Mouse (Mus musculus) heart, embryonic 10.5 days (tissue): ENCODE data around the gene Arnt2. TPM values are rescaled to one million over a fixed set of nuclear protein-coding genes. Genes with fewer than 3 reads are reported as not detected.

Experiments
- DNase-seq: peaks from one replicate; pipeline ENCODE4 v3.0.0-alpha.2; 2017; ENCODE audit warnings: low spot score
- H3K27ac ChIP-seq: fragments of 300-500 bp; sonication (generic); 2 replicates; pipeline ENCODE4 v1.5.1; 2016; ENCODE audit warnings: mild to moderate bottlenecking
- H3K27me3 ChIP-seq: fragments of 300-500 bp; sonication (generic); 2 replicates; pipeline ENCODE4 v1.6.1; 2016; ENCODE audit warnings: mild to moderate bottlenecking; ENCODE audit not compliant: poor library complexity, insufficient read depth, severe bottlenecking
- H3K36me3 ChIP-seq: fragments of 300-500 bp; sonication (generic); 2 replicates; pipeline ENCODE4 v1.6.1; 2016; ENCODE audit warnings: mild to moderate bottlenecking, moderate library complexity
- H3K4me1 ChIP-seq: fragments of 300-500 bp; sonication (generic); 2 replicates; pipeline ENCODE4 v1.6.1; 2016; ENCODE audit warnings: mild to moderate bottlenecking
- H3K4me3 ChIP-seq: fragments of 300-500 bp; sonication (generic); 2 replicates; pipeline ENCODE4 v1.5.1; 2016; ENCODE audit warnings: mild to moderate bottlenecking, moderate library complexity
- H3K9me3 ChIP-seq: fragments of 300-500 bp; sonication (generic); 2 replicates; pipeline ENCODE4 v1.6.1; 2016; ENCODE audit warnings: mild to moderate bottlenecking, moderate library complexity
- WGBS: fragments of 180-500 bp; shearing (Covaris S2); methylation state at CpG from one replicate; pipeline ENCODE4 v1.1.7; 2016; 5-methylcytosine and 5-hydroxymethylcytosine counted together
- polyA plus RNA-seq: library from polyadenylated mRNA; unstranded; fragments of >200 nt; fragmentation: Nextera tagmentation; extraction: Ambion mirVana; gene quantifications from 2 replicates; pipeline ENCODE4 v1.2.1, GENCODE M21; 2016

Arnt2 gene
- polyA plus RNA-seq, 1 experiment from 2014 or later, result 4.7 TPM

- Histone ChIP-seq H3K4me1 (peaks cover 36% of the 10 kb centered on the region), H3K4me3 (no peak overlapping the region), H3K27me3 (no peaks in the 10 kb centered on the region), H3K27ac (0 out of 2 replicates have a peak overlapping the region, but pooled peaks have one; percentile 9), H3K36me3 (no peaks in the 10 kb centered on the region), H3K9me3 (no peaks in the 10 kb centered on the region)
- DNase-seq, result no peak
- WGBS, result 70% methylated on average over 3 of the region's 3 CpGs
Observed at GRCm38 (mm10) chr7:84333996-84334395, 76.0 kb downstream of the Arnt2 start.

- DNase-seq, result no peak
- Histone ChIP-seq H3K27ac (no peak overlapping the region), H3K27me3 (no peaks in the 10 kb centered on the region), H3K36me3 (no peaks in the 10 kb centered on the region), H3K9me3 (no peaks in the 10 kb centered on the region), H3K4me1 (peaks cover 38% of the 10 kb centered on the region), H3K4me3 (no peak overlapping the region)
- WGBS, result 69% methylated on average over 11 of the region's 11 CpGs
Observed at GRCm38 (mm10) chr7:84332295-84333168, 77.4 kb downstream of the Arnt2 start.

GRCm38 (mm10) chr7:84329174-84329583, 80.8 kb downstream of the Arnt2 start:
- 12% methylated on average over 1 of the region's 1 CpGs for WGBS
- peaks cover 28% of the 10 kb centered on the region for H3K4me1 ChIP-seq

GRCm38 (mm10) chr7:84328770-84329169, 81.2 kb downstream of the Arnt2 start:
- Histone ChIP-seq H3K27ac (peak overlapping the region; percentile 52; the same call in 1 of the 2 replicates), H3K4me1 (peaks cover 28% of the 10 kb centered on the region), H3K4me3 (no peak overlapping the region), H3K27me3 (no peaks in the 10 kb centered on the region), H3K9me3 (no peaks in the 10 kb centered on the region), H3K36me3 (no peaks in the 10 kb centered on the region)
- 31% methylated on average over 1 of the region's 1 CpGs for WGBS
- DNase-seq, result no peak

More at GRCm38 (mm10) chr7:84329174-84329583, 80.8 kb downstream of the Arnt2 start:
- Histone ChIP-seq H3K4me3 (no peak overlapping the region), H3K27ac (peak overlapping the region; percentile 52; the same call in 1 of the 2 replicates), H3K27me3 (no peaks in the 10 kb centered on the region), H3K9me3 (no peaks in the 10 kb centered on the region), H3K36me3 (no peaks in the 10 kb centered on the region)
- no peak for DNase-seq

GRCm38 (mm10) chr7:84325570-84326328, 84.2 kb downstream of the Arnt2 start:
- 82% methylated on average over 2 of the region's 2 CpGs for WGBS
- Histone ChIP-seq H3K4me3 (no peak overlapping the region), H3K36me3 (no peaks in the 10 kb centered on the region), H3K27ac (no peak overlapping the region), H3K27me3 (no peaks in the 10 kb centered on the region), H3K9me3 (no peaks in the 10 kb centered on the region), H3K4me1 (peaks cover 14% of the 10 kb centered on the region)
- DNase-seq, result no peak

GRCm38 (mm10) chr7:84321542-84321941, 88.4 kb downstream of the Arnt2 start:
- WGBS, result 72% methylated on average over 1 of the region's 1 CpGs
- Histone ChIP-seq H3K27me3 (no peaks in the 10 kb centered on the region), H3K4me3 (no peak overlapping the region), H3K36me3 (no peaks in the 10 kb centered on the region), H3K27ac (no peak overlapping the region), H3K4me1 (no peaks in the 10 kb centered on the region), H3K9me3 (no peaks in the 10 kb centered on the region)
- DNase-seq, result no peak

GRCm38 (mm10) chr7:84315353-84316003, 94.5 kb downstream of the Arnt2 start:
- no peak for DNase-seq
- Histone ChIP-seq H3K36me3 (no peaks in the 10 kb centered on the region), H3K27ac (no peak overlapping the region), H3K4me1 (0 out of 2 replicates have a peak, but pooled peaks cover 2% of the 10 kb centered on the region), H3K9me3 (no peaks in the 10 kb centered on the region), H3K4me3 (no peak overlapping the region), H3K27me3 (no peaks in the 10 kb centered on the region)
- 58% methylated on average over 7 of the region's 7 CpGs for WGBS

GRCm38 (mm10) chr7:84314742-84315141, 95.2 kb downstream of the Arnt2 start:
- no peak for DNase-seq
- WGBS, result 89% methylated on average over 2 of the region's 2 CpGs
- no peaks in the 10 kb centered on the region for H3K36me3 ChIP-seq

GRCm38 (mm10) chr7:84311624-84312023, 98.4 kb downstream of the Arnt2 start:
- Histone ChIP-seq H3K36me3 (no peaks in the 10 kb centered on the region), H3K27me3 (no peaks in the 10 kb centered on the region), H3K4me1 (0 out of 2 replicates have a peak, but pooled peaks cover 2% of the 10 kb centered on the region), H3K9me3 (no peaks in the 10 kb centered on the region), H3K27ac (no peak overlapping the region), H3K4me3 (no peak overlapping the region)
- 84% methylated on average over 3 of the region's 3 CpGs for WGBS
- peak; percentile 14 for DNase-seq

More at GRCm38 (mm10) chr7:84314742-84315141, 95.2 kb downstream of the Arnt2 start:
- H3K27me3 ChIP-seq, result no peaks in the 10 kb centered on the region
- 0 out of 2 replicates have a peak, but pooled peaks cover 2% of the 10 kb centered on the region for H3K4me1 ChIP-seq
- no peaks in the 10 kb centered on the region for H3K9me3 ChIP-seq
- no peak overlapping the region for H3K4me3 ChIP-seq
- H3K27ac ChIP-seq, result no peak overlapping the region

GRCm38 (mm10) chr7:84310909-84311311, 99.1 kb downstream of the Arnt2 start:
- no peak for DNase-seq
- no peaks in the 10 kb centered on the region for H3K36me3 ChIP-seq
- H3K9me3 ChIP-seq, result no peaks in the 10 kb centered on the region
- 0 out of 2 replicates have a peak, but pooled peaks cover 2% of the 10 kb centered on the region for H3K4me1 ChIP-seq
- H3K27me3 ChIP-seq, result no peaks in the 10 kb centered on the region
- H3K27ac ChIP-seq, result no peak overlapping the region
- no peak overlapping the region for H3K4me3 ChIP-seq
- 71% methylated on average over 4 of the region's 4 CpGs for WGBS

GRCm38 (mm10) chr7:84307329-84307925, 102.5 kb downstream of the Arnt2 start:
- no peak overlapping the region for H3K4me3 ChIP-seq
- no peaks in the 10 kb centered on the region for H3K9me3 ChIP-seq
- no peak overlapping the region for H3K27ac ChIP-seq
- H3K36me3 ChIP-seq, result no peaks in the 10 kb centered on the region
- no peaks in the 10 kb centered on the region for H3K4me1 ChIP-seq
- DNase-seq, result peak; percentile 68
- H3K27me3 ChIP-seq, result no peaks in the 10 kb centered on the region
- 89% methylated on average over 3 of the region's 3 CpGs for WGBS

- Histone ChIP-seq H3K4me3 (no peak overlapping the region), H3K4me1 (no peaks in the 10 kb centered on the region), H3K27ac (no peak overlapping the region), H3K27me3 (no peaks in the 10 kb centered on the region), H3K9me3 (no peaks in the 10 kb centered on the region), H3K36me3 (no peaks in the 10 kb centered on the region)
- 78% methylated on average over 1 of the region's 1 CpGs for WGBS
- DNase-seq, result peak; percentile 24
Observed at GRCm38 (mm10) chr7:84300261-84300660, 109.7 kb downstream of the Arnt2 start.
